Mouse (Mus musculus): ENCODE data around the gene Mdc1. TPM values are rescaled to one million over a fixed set of nuclear protein-coding genes. Genes with fewer than 3 reads are reported as not detected.

The Mdc1 gene
- polyA plus RNA-seq, 1 experiment from 2014 or later, result 21.3 TPM

- Histone ChIP-seq H3K36me3 (peaks cover 28% of the 10 kb centered on the region), H3K27ac (peak within 1 kb of the TSS; percentile 84), H3K9me3 (no peaks in the 10 kb centered on the region), H3K4me1 (peaks cover 9% of the 10 kb centered on the region), H3K27me3 (no peaks in the 10 kb centered on the region), H3K9ac (peak within 1 kb of the TSS; percentile 74), H3K4me3 (peak within 1 kb of the TSS; percentile 60), H3K4me2 (replicated peaks) (peak within 1 kb of the TSS; percentile 93)
- 1% methylated on average over 40 of the region's 47 CpGs for WGBS
- ATAC-seq (ENCODE audit: insufficient number of reproducible peaks, insufficient read depth, low FRiP score, low TSS enrichment), result peak; percentile 87
Observed at GRCm38 (mm10) chr17:35822964-35823937, 18.1 kb upstream of the Mdc1 start, which contains the start of gene Flot1. Flot1 (plus strand) TSS chr17:35823230.

- no peak overlapping the region; the same call in 1 of the 2 replicates for H3K9ac ChIP-seq
- H3K27ac ChIP-seq, result no peak overlapping the region
- H3K4me2 ChIP-seq (replicated peaks), result peak overlapping the region; percentile 93
- H3K27me3 ChIP-seq, result no peaks in the 10 kb centered on the region
- no peaks in the 10 kb centered on the region for H3K9me3 ChIP-seq
- H3K4me1 ChIP-seq, result peaks cover 9% of the 10 kb centered on the region
- 49% methylated on average over 7 of the region's 7 CpGs for WGBS
- no peak overlapping the region for H3K4me3 ChIP-seq
- no peak for ATAC-seq (ENCODE audit: insufficient number of reproducible peaks, insufficient read depth, low FRiP score, low TSS enrichment)
- H3K36me3 ChIP-seq, result peaks cover 28% of the 10 kb centered on the region
Observed at GRCm38 (mm10) chr17:35824402-35824801, 16.9 kb upstream of the Mdc1 start.

GRCm38 (mm10) chr17:35825109-35825850 is 16.0 kb upstream of the Mdc1 start:
- WGBS, result 91% methylated on average over 13 of the region's 13 CpGs
- H3K4me2 ChIP-seq (replicated peaks), result no peak overlapping the region
- H3K27me3 ChIP-seq, result no peaks in the 10 kb centered on the region
- ATAC-seq (ENCODE audit: insufficient number of reproducible peaks, insufficient read depth, low FRiP score, low TSS enrichment), result no peak
- no peaks in the 10 kb centered on the region for H3K9me3 ChIP-seq
- peaks cover 15% of the 10 kb centered on the region for H3K4me1 ChIP-seq
- H3K36me3 ChIP-seq, result peaks cover 28% of the 10 kb centered on the region
- no peak overlapping the region for H3K27ac ChIP-seq
- H3K4me3 ChIP-seq, result no peak overlapping the region
- no peak overlapping the region for H3K9ac ChIP-seq

- WGBS, result 1% methylated on average over 21 of the region's 21 CpGs
- H3K27me3 ChIP-seq, result no peaks in the 10 kb centered on the region
- H3K4me1 ChIP-seq, result peaks cover 18% of the 10 kb centered on the region
- peak overlapping the region; percentile 24; the same call in 1 of the 2 replicates for H3K4me2 ChIP-seq (replicated peaks)
- peaks cover 56% of the 10 kb centered on the region for H3K36me3 ChIP-seq
- peak; percentile 53; the same call in 1 of the 2 replicates for ATAC-seq (ENCODE audit: insufficient number of reproducible peaks, insufficient read depth, low FRiP score, low TSS enrichment)
- H3K9ac ChIP-seq, result 0 out of 2 replicates have a peak overlapping the region, but pooled peaks have one; percentile 30
- H3K9me3 ChIP-seq, result no peaks in the 10 kb centered on the region
- H3K4me3 ChIP-seq, result 0 out of 2 replicates have a peak overlapping the region, but pooled peaks have one; percentile 9
- H3K27ac ChIP-seq, result no peak overlapping the region
Observed at GRCm38 (mm10) chr17:35829737-35830136, 11.6 kb upstream of the Mdc1 start.

GRCm38 (mm10) chr17:35832400-35833238 is 8.7 kb upstream of the Mdc1 start:
- Histone ChIP-seq H3K4me3 (no peak overlapping the region), H3K27me3 (no peaks in the 10 kb centered on the region), H3K9me3 (no peaks in the 10 kb centered on the region), H3K9ac (no peak overlapping the region), H3K4me1 (peaks cover 34% of the 10 kb centered on the region), H3K36me3 (peaks cover 55% of the 10 kb centered on the region), H3K4me2 (replicated peaks) (no peak overlapping the region), H3K27ac (no peak overlapping the region)
- 64% methylated on average over 8 of the region's 8 CpGs for WGBS
- ATAC-seq (ENCODE audit: insufficient number of reproducible peaks, insufficient read depth, low FRiP score, low TSS enrichment), result no peak

GRCm38 (mm10) chr17:35833239-35833751 is 8.0 kb upstream of the Mdc1 start:
- Histone ChIP-seq H3K4me3 (no peak overlapping the region), H3K9ac (no peak overlapping the region), H3K27ac (no peak overlapping the region), H3K4me1 (peaks cover 34% of the 10 kb centered on the region), H3K27me3 (no peaks in the 10 kb centered on the region), H3K36me3 (peaks cover 50% of the 10 kb centered on the region), H3K9me3 (no peaks in the 10 kb centered on the region), H3K4me2 (replicated peaks) (no peak overlapping the region; the same call in 1 of the 2 replicates)
- ATAC-seq (ENCODE audit: insufficient number of reproducible peaks, insufficient read depth, low FRiP score, low TSS enrichment), result no peak
- WGBS, result 21% methylated on average over 5 of the region's 5 CpGs

GRCm38 (mm10) chr17:35833894-35834293 is 7.4 kb upstream of the Mdc1 start:
- 57% methylated on average over 5 of the region's 5 CpGs for WGBS
- Histone ChIP-seq H3K27ac (no peak overlapping the region), H3K4me2 (replicated peaks) (peak overlapping the region; percentile 85), H3K4me1 (peaks cover 34% of the 10 kb centered on the region), H3K9ac (no peak overlapping the region), H3K9me3 (no peaks in the 10 kb centered on the region), H3K27me3 (no peaks in the 10 kb centered on the region), H3K4me3 (0 out of 2 replicates have a peak overlapping the region, but pooled peaks have one; percentile 7), H3K36me3 (peaks cover 50% of the 10 kb centered on the region)
- no peak for ATAC-seq (ENCODE audit: insufficient number of reproducible peaks, insufficient read depth, low FRiP score, low TSS enrichment)

GRCm38 (mm10) chr17:35834696-35835422 is 6.5 kb upstream of the Mdc1 start:
- Histone ChIP-seq H3K9ac (peak overlapping the region; percentile 49), H3K27me3 (no peaks in the 10 kb centered on the region), H3K27ac (no peak overlapping the region), H3K4me1 (peaks cover 40% of the 10 kb centered on the region), H3K36me3 (peaks cover 50% of the 10 kb centered on the region), H3K4me3 (peak overlapping the region; percentile 87), H3K9me3 (no peaks in the 10 kb centered on the region), H3K4me2 (replicated peaks) (peak overlapping the region; percentile 85)
- no peak for ATAC-seq (ENCODE audit: insufficient number of reproducible peaks, insufficient read depth, low FRiP score, low TSS enrichment)
- WGBS, result 74% methylated on average over 26 of the region's 26 CpGs

- H3K36me3 ChIP-seq, result peaks cover 50% of the 10 kb centered on the region
- no peak for ATAC-seq (ENCODE audit: insufficient number of reproducible peaks, insufficient read depth, low FRiP score, low TSS enrichment)
- no peaks in the 10 kb centered on the region for H3K9me3 ChIP-seq
Observed at GRCm38 (mm10) chr17:35835424-35836140, 5.7 kb upstream of the Mdc1 start.

More at GRCm38 (mm10) chr17:35835424-35836140, 5.7 kb upstream of the Mdc1 start:
- Histone ChIP-seq H3K9ac (peak overlapping the region; percentile 49), H3K4me2 (replicated peaks) (peak overlapping the region; percentile 85), H3K27me3 (no peaks in the 10 kb centered on the region), H3K27ac (no peak overlapping the region), H3K4me3 (peak overlapping the region; percentile 87), H3K4me1 (peaks cover 33% of the 10 kb centered on the region)
- 76% methylated on average over 26 of the region's 26 CpGs for WGBS
